Comparison of ENCODE assay signal across 8 mouse cellular contexts in genomic region chr11:111064751-111065527, GRCm38 (mm10). TPM values are rescaled to one million over a fixed set of nuclear protein-coding genes. Genes with fewer than 3 reads are reported as not detected.
DNase-seq lines count a peak whose midpoint lies in the region; ATAC-seq lines count a peak whose summit lies in the region.

No protein-coding gene starts in this region.

- H3K4me2 ChIP-seq in embryonic facial prominence, embryonic 15.5 days (replicated peaks): peak overlapping the region; percentile 97
- peak overlapping the region; percentile 88 for H3K4me2 ChIP-seq in heart, embryonic 14.5 days (ENCODE audit: low read length)
- peak overlapping the region; percentile 82 for H3K4me2 ChIP-seq in liver, embryonic 16.5 days (ENCODE audit: low read depth, low read length)
- peak overlapping the region; percentile 82 for H3K4me2 ChIP-seq in neural tube, embryonic 12.5 days (replicated peaks)

- whole genome bisulfite sequencing in embryonic facial prominence, embryonic 15.5 days: under 1% methylated on average over 25 of the region's 25 CpGs
- under 1% methylated on average over 25 of the region's 25 CpGs for WGBS in heart, embryonic 14.5 days
- WGBS in liver, embryonic 16.5 days (ENCODE audit: insufficient replicate concordance): under 1% methylated on average over 25 of the region's 25 CpGs
- WGBS in neural tube, embryonic 12.5 days: under 1% methylated on average over 25 of the region's 25 CpGs

- peak overlapping the region; percentile 76 for H3K27ac ChIP-seq in embryonic facial prominence, embryonic 15.5 days (replicated peaks)
- H3K27ac ChIP-seq in heart, embryonic 14.5 days (replicated peaks in 1 of 2; ENCODE audit: control insufficient read depth in 1 of 2, insufficient read depth in 1 of 2, low read depth in 2 of 2, low read length in 2 of 2): peak overlapping the region; percentile 69 to 89
- no peak overlapping the region for H3K27ac ChIP-seq in liver, embryonic 16.5 days (ENCODE audit: low read length)
- H3K27ac ChIP-seq in neural tube, embryonic 12.5 days: no peak overlapping the region

- no peak for ATAC-seq in embryonic facial prominence, embryonic 15.5 days (ENCODE audit: insufficient number of reproducible peaks, low FRiP score, low TSS enrichment, low read depth)
- peak; percentile 29; the same call in 1 of the 2 replicates for ATAC-seq in heart, embryonic 14.5 days (ENCODE audit: insufficient number of reproducible peaks, insufficient read depth, low FRiP score, low read depth)
- ATAC-seq in liver, embryonic 16.5 days (ENCODE audit: low read depth): no peak
- peak; percentile 14; the same call in 1 of the 2 replicates for ATAC-seq in neural tube, embryonic 12.5 days (ENCODE audit: low FRiP score, low read depth)

- no peaks in the 10 kb centered on the region for H3K27me3 ChIP-seq in embryonic facial prominence, embryonic 15.5 days
- H3K27me3 ChIP-seq in heart, embryonic 14.5 days (ENCODE audit: control insufficient read depth, insufficient read depth, low read length): no peaks in the 10 kb centered on the region
- peaks cover 12% of the 10 kb centered on the region for H3K27me3 ChIP-seq in liver, embryonic 16.5 days (ENCODE audit: control insufficient read depth, insufficient read depth, low read depth, low read length)
- H3K27me3 ChIP-seq in neural tube, embryonic 12.5 days (replicated peaks): 0 out of 2 replicates have a peak, but pooled peaks cover 3% of the 10 kb centered on the region

- H3K4me1 ChIP-seq in embryonic facial prominence, embryonic 15.5 days: peaks cover 13% of the 10 kb centered on the region; the same call in 1 of the 2 replicates
- H3K4me1 ChIP-seq in heart, embryonic 14.5 days (ENCODE audit: control insufficient read depth in 2 of 2, insufficient read depth in 2 of 2, low read length in 2 of 2): peaks cover 0 to 23% of the 10 kb centered on the region in 2 experiments; a peak in 2 of 4 replicates
- H3K4me1 ChIP-seq in liver, embryonic 16.5 days (ENCODE audit: control insufficient read depth, low read depth, low read length): peaks cover 4% of the 10 kb centered on the region
- 0 out of 2 replicates have a peak, but pooled peaks cover 6% of the 10 kb centered on the region for H3K4me1 ChIP-seq in neural tube, embryonic 12.5 days

- DNase-seq in urinary bladder, adult 18-20 months (ENCODE audit: low spot score in 2 of 2): peak; percentile 17 to 24
- no peak for DNase-seq in urinary bladder, adult 2 months (ENCODE audit: low spot score)
- peak; percentile 49 for DNase-seq in kidney, postnatal 14 days
- peak; percentile 68 for DNase-seq in thymus, postnatal 0 days (ENCODE audit: low spot score)

- H3K36me3 ChIP-seq in embryonic facial prominence, embryonic 15.5 days: no peaks in the 10 kb centered on the region
- no peaks in the 10 kb centered on the region for H3K36me3 ChIP-seq in heart, embryonic 14.5 days (ENCODE audit: control insufficient read depth, insufficient read depth, low read length)
- no peaks in the 10 kb centered on the region for H3K36me3 ChIP-seq in liver, embryonic 16.5 days (ENCODE audit: control insufficient read depth, insufficient read depth)
- no peaks in the 10 kb centered on the region for H3K36me3 ChIP-seq in neural tube, embryonic 12.5 days

- H3K9ac ChIP-seq in embryonic facial prominence, embryonic 15.5 days: peak overlapping the region; percentile 45; the same call in 1 of the 2 replicates
- H3K9ac ChIP-seq in heart, embryonic 14.5 days (ENCODE audit: low read length): peak overlapping the region; percentile 79
- peak overlapping the region; percentile 2; the same call in 1 of the 2 replicates for H3K9ac ChIP-seq in liver, embryonic 16.5 days (ENCODE audit: low read depth, low read length)
- H3K9ac ChIP-seq in neural tube, embryonic 12.5 days: peak overlapping the region; percentile 33; the same call in 1 of the 2 replicates

- peak overlapping the region; percentile 69 for H3K4me3 ChIP-seq in embryonic facial prominence, embryonic 15.5 days (replicated peaks)
- peak overlapping the region; percentile 79 to 86 for H3K4me3 ChIP-seq in heart, embryonic 14.5 days (ENCODE audit: control insufficient read depth in 1 of 2, insufficient read depth in 1 of 2, low read depth in 1 of 2, low read length in 2 of 2)
- H3K4me3 ChIP-seq in liver, embryonic 16.5 days (ENCODE audit: low read depth, low read length): peak overlapping the region; percentile 59
- H3K4me3 ChIP-seq in neural tube, embryonic 12.5 days: peak overlapping the region; percentile 48

- H3K9me3 ChIP-seq in embryonic facial prominence, embryonic 15.5 days (replicated peaks): no peaks in the 10 kb centered on the region
- H3K9me3 ChIP-seq in heart, embryonic 14.5 days (ENCODE audit: control insufficient read depth, low read length): no peaks in the 10 kb centered on the region
- H3K9me3 ChIP-seq in liver, embryonic 16.5 days (replicated peaks; ENCODE audit: control insufficient read depth, low read length): no peaks in the 10 kb centered on the region
- H3K9me3 ChIP-seq in neural tube, embryonic 12.5 days: no peaks in the 10 kb centered on the region

RNA-seq across cellular contexts. Expression of gene Kcnj2, which starts 1.0 kb away (rescaled TPM):
- polyA plus RNA-seq in urinary bladder, adult 2 months (2012; rRNA removed): 2.0 TPM in 2 replicates
- polyA plus RNA-seq in embryonic facial prominence, embryonic 15.5 days (2015; fragmentation: Nextera tagmentation; extraction: Ambion mirVana): 2.8 and 3.1 TPM in 2 replicates
- polyA plus RNA-seq in heart, embryonic 14.5 days (2014; fragmentation: Nextera tagmentation; extraction: Ambion mirVana): 1.9 and 2.1 TPM in 2 replicates
- 0.14 and 0.27 TPM in 2 replicates for polyA plus RNA-seq in liver, embryonic 16.5 days (2015; fragmentation: Nextera tagmentation; extraction: Ambion mirVana)
- polyA plus RNA-seq in neural tube, embryonic 12.5 days (2016; fragmentation: Nextera tagmentation; extraction: Ambion mirVana): 1.2 and 1.3 TPM in 2 replicates
- 0.39 and 0.56 TPM in 2 replicates for polyA plus RNA-seq in thymus, postnatal 0 days (2015; fragmentation: Nextera tagmentation; extraction: Ambion mirVana)

Comparison
In these comparisons a context has a peak if more than half of its experiments do, and no peak if none do; other contexts are left out.
1. ATAC-seq: peak in heart, embryonic 14.5 days (single experiment) and neural tube, embryonic 12.5 days (single experiment); none in embryonic facial prominence, embryonic 15.5 days (single experiment) and liver, embryonic 16.5 days (single experiment).
2. H3K27ac ChIP-seq: peak in embryonic facial prominence, embryonic 15.5 days (single experiment) and heart, embryonic 14.5 days (2 of 2); none in liver, embryonic 16.5 days (single experiment) and neural tube, embryonic 12.5 days (single experiment).
3. H3K9ac ChIP-seq: peak in every context shown above with its lines; median percentile 79 in heart, embryonic 14.5 days; 45 in embryonic facial prominence, embryonic 15.5 days; 33 in neural tube, embryonic 12.5 days; 2 in liver, embryonic 16.5 days.
4. Peak in every context shown above with its lines, with median percentiles within 50 percentile points of each other: H3K4me2 ChIP-seq and H3K4me3 ChIP-seq.